Mouse (Mus musculus) adipose tissue, adult 10 weeks (tissue): ENCODE data around the gene Gm3327. TPM values are rescaled to one million over a fixed set of nuclear protein-coding genes. Genes with fewer than 3 reads are reported as not detected.

Source experiments
- polyA plus RNA-seq: library from polyadenylated mRNA; stranded (reverse); fragments of 350-450 nt; fragmentation: Illumina TruSeq; extraction: RNeasy Lipid Tissue Mini Kit (QIAGEN cat#74804); gene quantifications from one replicate; pipeline ENCODE4 v1.2.3, GENCODE M21; 2014; ENCODE audit warnings: low read depth, low replicate concordance

Gm3327 gene
- polyA plus RNA-seq: not detected

GRCm38 (mm10) chr14:44123551-44123950, at the start of gene Gm3327:
Gm3327 (plus strand) TSS chr14:44123851.

GRCm38 (mm10) chr14:44102354-44102753, 21.3 kb upstream of the Gm3327 start, which contains the start of gene Ear2:
Ear2 (plus strand) TSS chr14:44102654.

Other genes with a start within 250 kb of the Gm3327 start
- 0.79 TPM for gene Ear1, start 248.3 kb upstream of the Gm3327 start, polyA plus RNA-seq
- not detected for gene Ear10, start 200.3 kb upstream of the Gm3327 start, polyA plus RNA-seq
- gene Gm8113, start 198.5 kb upstream of the Gm3327 start, polyA plus RNA-seq: 2.6 TPM
- not detected for gene Ang5, start 166.8 kb upstream of the Gm3327 start, polyA plus RNA-seq
- not detected for gene Ang6, start 121.6 kb upstream of the Gm3327 start, polyA plus RNA-seq
- 36.8 TPM for gene Ear2, start 21.2 kb upstream of the Gm3327 start, polyA plus RNA-seq
- not detected for gene Gm8212, start 73.8 kb downstream of the Gm3327 start, polyA plus RNA-seq
- gene 4930503E14Rik, start 89.4 kb downstream of the Gm3327 start, polyA plus RNA-seq: not detected
- gene Gm8220, start 161.7 kb downstream of the Gm3327 start, polyA plus RNA-seq: not detected
- gene Gm5930, start 214.7 kb downstream of the Gm3327 start, polyA plus RNA-seq: not detected
- gene Gm8229, start 241.5 kb downstream of the Gm3327 start, polyA plus RNA-seq: not detected